Mouse (Mus musculus): ENCODE data around the gene Ephb4. TPM values are rescaled to one million over a fixed set of nuclear protein-coding genes. Genes with fewer than 3 reads are reported as not detected.
A peak's percentile ranks its signal among the peaks of the same experiment; 100 is the strongest.

Ephb4 gene
- polyA plus RNA-seq, 1 experiment: 5.0 TPM

DNA sequence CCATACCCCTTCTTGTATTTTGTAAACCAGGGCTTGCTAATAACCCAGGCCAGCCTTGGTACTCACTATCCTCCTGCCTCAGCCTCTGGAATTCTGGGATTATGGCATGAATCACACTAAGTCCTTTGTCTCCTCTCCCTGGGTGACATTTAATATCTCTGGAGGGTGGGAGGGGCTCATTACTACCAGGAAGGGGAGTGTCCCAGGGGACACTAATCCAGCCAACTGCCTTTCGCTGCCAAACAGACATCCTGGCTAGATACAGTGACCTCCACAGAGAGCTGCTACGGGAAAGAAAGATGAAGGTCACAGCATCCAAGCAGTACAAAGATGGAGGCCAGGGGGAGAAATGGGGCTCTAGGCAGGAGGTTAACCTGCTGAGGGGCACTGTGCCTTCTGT lies 25.7 kb downstream of the Ephb4 start:
- Histone ChIP-seq H3K4me3 (replicated peaks; ENCODE audit: insufficient read depth, low read depth, low read length) (no peak overlapping the region), H3K4me1 (ENCODE audit: control insufficient read depth, insufficient read depth, low read length) (no peaks in the 10 kb centered on the region), H3K27ac (ENCODE audit: insufficient read depth, low read length) (no peak overlapping the region), H3K27me3 (ENCODE audit: control insufficient read depth, insufficient read depth, low read length) (no peaks in the 10 kb centered on the region)
- 11% methylated on average over 2 of the region's 2 CpGs for WGBS
- no peak for DNase-seq
- TF ChIP-seq POLR2A (IDR thresholded peaks at IDR 0.05; ENCODE audit: borderline replicate concordance, insufficient read depth, low read length) (no peak), CTCF (IDR thresholded peaks at IDR 0.05; ENCODE audit: borderline replicate concordance, insufficient read depth, low read depth, low read length) (no peak)

- TF ChIP-seq CTCF (IDR thresholded peaks at IDR 0.05; ENCODE audit: borderline replicate concordance, insufficient read depth, low read depth, low read length) (no peak), POLR2A (IDR thresholded peaks at IDR 0.05; ENCODE audit: borderline replicate concordance, insufficient read depth, low read length) (no peak)
- no peaks in the 10 kb centered on the region for H3K27me3 ChIP-seq (ENCODE audit: control insufficient read depth, insufficient read depth, low read length)
- 47% methylated on average over 7 of the region's 7 CpGs for WGBS
- no peak for DNase-seq
- H3K4me3 ChIP-seq (replicated peaks; ENCODE audit: insufficient read depth, low read depth, low read length): no peak overlapping the region
- H3K27ac ChIP-seq (ENCODE audit: insufficient read depth, low read length): no peak overlapping the region
- no peaks in the 10 kb centered on the region for H3K4me1 ChIP-seq (ENCODE audit: control insufficient read depth, insufficient read depth, low read length)
Measured at GRCm38 (mm10) chr5:137376198-137376597, 26.3 kb downstream of the Ephb4 start.

DNA sequence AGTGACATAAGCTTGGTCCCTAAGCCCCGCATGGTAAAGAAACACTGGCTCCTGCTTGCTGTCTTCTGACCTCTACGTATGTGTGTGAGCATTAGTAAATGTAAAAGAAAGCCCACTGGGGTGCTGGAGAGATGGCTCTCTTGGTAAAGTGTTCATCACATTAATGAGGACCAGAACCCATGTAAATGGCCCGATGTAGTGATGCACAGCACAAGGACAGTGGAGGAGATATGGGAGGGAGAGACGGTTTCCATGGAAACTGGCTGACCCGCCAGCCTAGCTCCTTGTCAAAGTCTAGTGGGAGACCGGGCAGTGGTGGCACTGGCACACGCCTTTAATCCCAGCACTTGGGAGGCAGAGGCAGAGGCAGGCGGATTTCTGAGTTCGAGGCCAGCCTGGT lies 26.8 kb downstream of the Ephb4 start:
- Histone ChIP-seq H3K4me1 (ENCODE audit: control insufficient read depth, insufficient read depth, low read length) (no peaks in the 10 kb centered on the region), H3K27me3 (ENCODE audit: control insufficient read depth, insufficient read depth, low read length) (no peaks in the 10 kb centered on the region), H3K27ac (ENCODE audit: insufficient read depth, low read length) (no peak overlapping the region), H3K4me3 (replicated peaks; ENCODE audit: insufficient read depth, low read depth, low read length) (no peak overlapping the region)
- WGBS: 27% methylated on average over 9 of the region's 9 CpGs
- TF ChIP-seq POLR2A (IDR thresholded peaks at IDR 0.05; ENCODE audit: borderline replicate concordance, insufficient read depth, low read length): no peak
- no peak for TF ChIP-seq CTCF (IDR thresholded peaks at IDR 0.05; ENCODE audit: borderline replicate concordance, insufficient read depth, low read depth, low read length)
- no peak for DNase-seq

DNA sequence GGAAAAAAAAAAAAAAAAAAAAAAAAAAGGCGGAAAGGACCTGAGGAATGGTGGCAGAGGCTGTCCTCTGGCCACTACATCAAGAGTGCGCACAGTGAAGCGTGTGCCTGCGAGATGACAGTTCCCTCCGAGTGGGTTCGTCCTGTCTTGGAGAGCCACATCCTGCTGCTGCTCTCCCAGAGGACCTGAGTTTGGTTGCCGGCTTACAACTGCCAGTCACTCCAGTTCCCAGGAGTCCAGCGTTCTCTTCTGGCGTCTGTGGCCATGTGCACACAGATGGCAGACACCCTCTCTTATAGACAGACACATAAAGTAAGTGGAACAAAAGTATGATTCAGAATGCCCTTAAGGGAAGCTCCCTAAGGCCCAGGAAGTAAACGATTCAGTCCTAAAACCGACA lies 27.3 kb downstream of the Ephb4 start:
- no peak overlapping the region for H3K4me3 ChIP-seq (replicated peaks; ENCODE audit: insufficient read depth, low read depth, low read length)
- 16% methylated on average over 10 of the region's 11 CpGs for WGBS
- H3K27me3 ChIP-seq (ENCODE audit: control insufficient read depth, insufficient read depth, low read length): no peaks in the 10 kb centered on the region
- H3K4me1 ChIP-seq (ENCODE audit: control insufficient read depth, insufficient read depth, low read length): no peaks in the 10 kb centered on the region
- no peak for TF ChIP-seq CTCF (IDR thresholded peaks at IDR 0.05; ENCODE audit: borderline replicate concordance, insufficient read depth, low read depth, low read length)
- TF ChIP-seq POLR2A (IDR thresholded peaks at IDR 0.05; ENCODE audit: borderline replicate concordance, insufficient read depth, low read length): no peak
- no peak overlapping the region for H3K27ac ChIP-seq (ENCODE audit: insufficient read depth, low read length)
- DNase-seq: no peak

DNA sequence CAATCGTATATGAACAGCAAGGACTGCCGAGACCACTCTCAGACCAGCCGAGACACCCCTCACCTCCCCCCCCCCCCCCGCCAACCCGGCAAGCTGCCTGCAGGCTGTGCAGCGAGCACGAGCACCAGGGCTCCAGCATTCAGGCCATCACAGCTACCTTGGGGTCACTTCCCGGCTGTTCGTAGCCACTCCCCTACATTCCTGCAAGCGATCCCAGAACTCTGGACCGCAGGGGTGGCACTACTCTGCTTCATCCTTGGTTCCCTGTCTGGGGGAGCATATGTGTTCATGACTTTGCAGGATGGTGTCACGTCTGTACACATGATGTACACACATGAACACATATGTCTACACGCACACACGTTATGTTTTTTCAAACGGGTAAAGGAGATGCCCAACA lies 27.7 kb downstream of the Ephb4 start:
- no peaks in the 10 kb centered on the region for H3K27me3 ChIP-seq (ENCODE audit: control insufficient read depth, insufficient read depth, low read length)

DNA sequence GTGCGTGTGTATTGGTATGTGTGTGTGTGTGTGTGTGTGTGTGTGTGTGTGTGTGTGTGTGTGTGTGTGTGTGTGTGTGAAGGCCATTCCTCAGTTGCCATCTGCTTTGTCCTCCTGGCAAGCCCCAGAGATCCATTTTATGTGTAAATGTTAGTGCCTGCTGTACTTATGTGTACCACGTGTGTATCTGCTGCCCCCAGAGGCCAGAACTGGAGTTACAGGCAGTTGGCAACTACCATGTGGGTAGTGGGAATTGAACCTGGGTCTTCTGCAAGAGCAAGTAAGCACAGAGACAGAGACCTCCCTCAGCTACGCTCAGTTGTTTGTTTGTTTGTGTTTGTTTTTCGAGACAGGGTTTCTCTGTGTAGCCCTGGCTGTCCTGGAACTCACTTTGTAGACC lies 31.2 kb downstream of the Ephb4 start:
- Histone ChIP-seq H3K4me3 (replicated peaks; ENCODE audit: insufficient read depth, low read depth, low read length) (no peak overlapping the region), H3K27me3 (ENCODE audit: control insufficient read depth, insufficient read depth, low read length) (no peaks in the 10 kb centered on the region), H3K27ac (ENCODE audit: insufficient read depth, low read length) (no peak overlapping the region), H3K4me1 (ENCODE audit: control insufficient read depth, insufficient read depth, low read length) (no peaks in the 10 kb centered on the region; the same call in 1 of the 2 replicates)
- DNase-seq: peak; percentile 40 to 51
- TF ChIP-seq CTCF (IDR thresholded peaks at IDR 0.05; ENCODE audit: borderline replicate concordance, insufficient read depth, low read depth, low read length) (peak; percentile 69), POLR2A (IDR thresholded peaks at IDR 0.05; ENCODE audit: borderline replicate concordance, insufficient read depth, low read length) (no peak)
- WGBS: 61% methylated on average over 4 of the region's 4 CpGs

More for the DNA sequence above, 27.7 kb downstream of the Ephb4 start:
- TF ChIP-seq CTCF (IDR thresholded peaks at IDR 0.05; ENCODE audit: borderline replicate concordance, insufficient read depth, low read depth, low read length): no peak
- no peak for TF ChIP-seq POLR2A (IDR thresholded peaks at IDR 0.05; ENCODE audit: borderline replicate concordance, insufficient read depth, low read length)
- no peaks in the 10 kb centered on the region for H3K4me1 ChIP-seq (ENCODE audit: control insufficient read depth, insufficient read depth, low read length)
- H3K27ac ChIP-seq (ENCODE audit: insufficient read depth, low read length): no peak overlapping the region
- no peak for DNase-seq
- 29% methylated on average over 11 of the region's 15 CpGs for WGBS
- H3K4me3 ChIP-seq (replicated peaks; ENCODE audit: insufficient read depth, low read depth, low read length): no peak overlapping the region

- Histone ChIP-seq H3K27ac (ENCODE audit: insufficient read depth, low read length) (no peak overlapping the region), H3K4me3 (replicated peaks; ENCODE audit: insufficient read depth, low read depth, low read length) (no peak overlapping the region), H3K4me1 (ENCODE audit: control insufficient read depth, insufficient read depth, low read length) (no peaks in the 10 kb centered on the region; the same call in 1 of the 2 replicates), H3K27me3 (ENCODE audit: control insufficient read depth, insufficient read depth, low read length) (no peaks in the 10 kb centered on the region)
- TF ChIP-seq POLR2A (IDR thresholded peaks at IDR 0.05; ENCODE audit: borderline replicate concordance, insufficient read depth, low read length): no peak
- no peak for TF ChIP-seq CTCF (IDR thresholded peaks at IDR 0.05; ENCODE audit: borderline replicate concordance, insufficient read depth, low read depth, low read length)
- no peak for DNase-seq
- WGBS: 28% methylated on average over 7 of the region's 7 CpGs
Measured at GRCm38 (mm10) chr5:137383441-137383840, 33.5 kb downstream of the Ephb4 start.

- Histone ChIP-seq H3K4me3 (replicated peaks; ENCODE audit: insufficient read depth, low read depth, low read length) (no peak overlapping the region), H3K27ac (ENCODE audit: insufficient read depth, low read length) (no peak overlapping the region), H3K4me1 (ENCODE audit: control insufficient read depth, insufficient read depth, low read length) (peaks cover 6% of the 10 kb centered on the region; the same call in 1 of the 2 replicates), H3K27me3 (ENCODE audit: control insufficient read depth, insufficient read depth, low read length) (no peaks in the 10 kb centered on the region)
- no peak for DNase-seq
- no peak for TF ChIP-seq POLR2A (IDR thresholded peaks at IDR 0.05; ENCODE audit: borderline replicate concordance, insufficient read depth, low read length)
- 85% methylated on average over 7 of the region's 7 CpGs for WGBS
Measured at GRCm38 (mm10) chr5:137386712-137387111, 36.8 kb downstream of the Ephb4 start.
